Mouse (Mus musculus) ES-E14 (cell line): ENCODE results near the gene Selenbp2. TPM values are rescaled to one million over a fixed set of nuclear protein-coding genes. Genes with fewer than 3 reads are reported as not detected.
"Not testable (repeated sequence)": the region's sequence is repeated elsewhere in the genome, so short reads cannot be mapped to it uniquely, and the experiment has no call there.

ENCODE experiments used
- DNase-seq: peaks from one replicate; pipeline ENCODE4 v3.0.0-alpha.2; 2013; ENCODE audit warnings: low read depth, low spot score
- H3K27ac ChIP-seq: 2 replicates; pipeline ENCODE4 v1.5.1; 2012; ENCODE audit warnings: low read depth, mild to moderate bottlenecking, low read length, moderate library complexity, mixed read lengths; ENCODE audit not compliant: poor library complexity, insufficient read depth, severe bottlenecking
- H3K36me3 ChIP-seq: 2 replicates; pipeline ENCODE4 v1.6.1; 2012; ENCODE audit warnings: mild to moderate bottlenecking, low read length, moderate library complexity, mixed read lengths; ENCODE audit not compliant: control insufficient read depth, poor library complexity, insufficient read depth, severe bottlenecking
- H3K4me1 ChIP-seq, 2 experiments: fragments of 150-350 bp in 1 of 2; sonication (generic) in 1 of 2; 2 replicates each; pipeline ENCODE4 v1.6.1; 2012; ENCODE audit warnings: low read length in 2 of 2, mild to moderate bottlenecking in 1 of 2, mixed read lengths in 1 of 2; ENCODE audit not compliant: control insufficient read depth in 2 of 2, insufficient read depth in 2 of 2, poor library complexity in 1 of 2
- H3K4me3 ChIP-seq, 2 experiments: fragments of 150-350 bp in 1 of 2; sonication (generic) in 1 of 2; 2 replicates each; pipeline ENCODE4 v1.5.1; 2012; ENCODE audit warnings: low read length in 2 of 2, low read depth in 1 of 2, mild to moderate bottlenecking in 1 of 2, mixed read lengths in 1 of 2; ENCODE audit not compliant: insufficient read depth in 1 of 2, poor library complexity in 1 of 2, severe bottlenecking in 1 of 2
- H3K9ac ChIP-seq: 2 replicates; pipeline ENCODE4 v1.6.1; 2012; ENCODE audit warnings: low read depth, mild to moderate bottlenecking, low read length, mixed read lengths; ENCODE audit not compliant: poor library complexity, insufficient read depth, severe bottlenecking
- H3K9me3 ChIP-seq: fragments of 150-350 bp; sonication (generic); 2 replicates; pipeline ENCODE4 v1.6.1; 2012; ENCODE audit warnings: low read depth, mild to moderate bottlenecking, low read length; ENCODE audit not compliant: control insufficient read depth, insufficient read depth
- CHD2 ChIP-seq: IDR thresholded peaks from 2 replicates; pipeline ENCODE4 v1.6.1; 2014; ENCODE audit warnings: mild to moderate bottlenecking, low read depth, low read length, inconsistent platforms
- HCFC1 ChIP-seq: IDR thresholded peaks from 2 replicates; pipeline ENCODE4 v1.6.1; 2012; ENCODE audit warnings: low read length, inconsistent platforms, borderline replicate concordance; ENCODE audit not compliant: insufficient read depth
- MAFK ChIP-seq: IDR thresholded peaks from 2 replicates; pipeline ENCODE4 v1.6.1; 2014; ENCODE audit warnings: mild to moderate bottlenecking, low read depth, low read length, inconsistent platforms; ENCODE audit not compliant: insufficient read depth
- ZC3H11A ChIP-seq: IDR thresholded peaks from 2 replicates; pipeline ENCODE4 v1.6.1; 2012; ENCODE audit warnings: low read depth, mild to moderate bottlenecking, inconsistent platforms, low read length, borderline replicate concordance
- ZNF384 ChIP-seq: IDR thresholded peaks from 2 replicates; pipeline ENCODE4 v1.6.1; 2012; ENCODE audit warnings: low read depth, low read length, inconsistent platforms
- in situ Hi-C, 2 experiments: fragments of 600-800 bp; cut with MboI; formaldehyde crosslinking; loops; one replicate each; pipeline ENCODE4 v1.15.1; 2025; ENCODE audit warnings: low sequenced_read_pairs in 2 of 2, inconsistent platforms in 1 of 2; ENCODE audit not compliant: unreplicated experiment in 2 of 2
- total RNA-seq: library from RNA; depleted of rRNA; stranded (reverse); fragments of 300-350 nt; gene quantifications from 2 replicates; pipeline ENCODE4 v1.2.3, GENCODE M21; 2012

Gene Selenbp2
- total RNA-seq, 1 experiment = not detected

GRCm38 (mm10) chr3:94680783-94681182, 12.6 kb upstream of the Selenbp2 start:
- no peaks in the 10 kb centered on the region for H3K36me3 ChIP-seq
- H3K9ac ChIP-seq = no peak overlapping the region
- H3K9me3 ChIP-seq = peaks cover 2% of the 10 kb centered on the region
- H3K4me1 ChIP-seq = no peaks in the 10 kb centered on the region
- H3K27ac ChIP-seq = no peak overlapping the region
- DNase-seq = no peak
- H3K4me3 ChIP-seq = no peak overlapping the region
- in situ Hi-C loops = no loop called here
- TF ChIP-seq ZNF384 = no peak
- no peak for TF ChIP-seq CHD2
- TF ChIP-seq ZC3H11A = no peak
- no peak for TF ChIP-seq HCFC1
- no peak for TF ChIP-seq MAFK

GRCm38 (mm10) chr3:94683646-94684045, 9.7 kb upstream of the Selenbp2 start:
- Histone ChIP-seq H3K4me1 (no peaks in the 10 kb centered on the region), H3K9me3 (no peaks in the 10 kb centered on the region), H3K27ac (no peak overlapping the region), H3K4me3 (no peak overlapping the region), H3K36me3 (no peaks in the 10 kb centered on the region), H3K9ac (no peak overlapping the region)
- in situ Hi-C loops = no loop called here
- TF ChIP-seq ZNF384 (no peak), ZC3H11A (no peak), HCFC1 (no peak)
- no peak for DNase-seq

- DNase-seq, H3K27ac ChIP-seq, H3K9me3 ChIP-seq, H3K36me3 ChIP-seq, in situ Hi-C loops, H3K9ac ChIP-seq, H3K4me3 ChIP-seq, H3K4me1 ChIP-seq: not testable (repeated sequence)
These were observed 7.2 kb upstream of the Selenbp2 start for GRCm38 (mm10) chr3:94685989-94686772.

- in situ Hi-C loops, DNase-seq, H3K9ac ChIP-seq, H3K4me1 ChIP-seq, H3K4me3 ChIP-seq, H3K36me3 ChIP-seq, H3K9me3 ChIP-seq, H3K27ac ChIP-seq: not testable (repeated sequence)
These were observed 4.7 kb upstream of the Selenbp2 start for GRCm38 (mm10) chr3:94688698-94689097.

GRCm38 (mm10) chr3:94689195-94689594, 4.2 kb upstream of the Selenbp2 start:
- H3K9me3 ChIP-seq, in situ Hi-C loops, H3K36me3 ChIP-seq, H3K4me3 ChIP-seq, H3K4me1 ChIP-seq, H3K9ac ChIP-seq, DNase-seq, H3K27ac ChIP-seq: not testable (repeated sequence)

- DNase-seq, H3K4me3 ChIP-seq, in situ Hi-C loops, H3K9me3 ChIP-seq, H3K27ac ChIP-seq, H3K36me3 ChIP-seq, H3K9ac ChIP-seq, H3K4me1 ChIP-seq: not testable (repeated sequence)
These were observed 3.2 kb upstream of the Selenbp2 start for GRCm38 (mm10) chr3:94690162-94690561.
